Mouse (Mus musculus) testis, postnatal 14 days (tissue): ENCODE measurements around the gene Trmt1l.
"Not testable (repeated sequence)": the region's sequence is repeated elsewhere in the genome, so short reads cannot be mapped to it uniquely, and the experiment has no call there.

Experiments
- DNase-seq: peaks from one replicate; pipeline ENCODE4 v3.0.0; 2021; ENCODE audit warnings: low spot score

Trmt1l gene

GRCm38 (mm10) chr1:151428263-151429221, at the start of gene Trmt1l, which contains the start of gene Swt1:
Gene Trmt1l, plus strand, starts transcription at chr1:151428542.
Gene Swt1, minus strand, starts transcription at chr1:151428455.
- DNase-seq: peak; percentile 98

- no peak for DNase-seq
Measured at GRCm38 (mm10) chr1:151390029-151390428, 38.3 kb upstream of the Trmt1l start.

GRCm38 (mm10) chr1:151409827-151410226, 18.5 kb upstream of the Trmt1l start:
- DNase-seq: no peak

GRCm38 (mm10) chr1:151422178-151422577, 6.2 kb upstream of the Trmt1l start:
- no peak for DNase-seq

- no peak for DNase-seq
Measured at GRCm38 (mm10) chr1:151426947-151427600, 1.3 kb upstream of the Trmt1l start.

GRCm38 (mm10) chr1:151427888-151428262, 467 bp upstream of the Trmt1l start:
- DNase-seq: no peak

- no peak for DNase-seq
Measured at GRCm38 (mm10) chr1:151429316-151429715, 974 bp downstream of the Trmt1l start.

- peak; percentile 62 for DNase-seq
Measured at GRCm38 (mm10) chr1:151435431-151435830, 7.1 kb downstream of the Trmt1l start.

GRCm38 (mm10) chr1:151449866-151450265, 21.5 kb downstream of the Trmt1l start:
- no peak for DNase-seq

- no peak for DNase-seq
Measured at GRCm38 (mm10) chr1:151450851-151451250, 22.5 kb downstream of the Trmt1l start.

GRCm38 (mm10) chr1:151451946-151452345, 23.6 kb downstream of the Trmt1l start:
- DNase-seq: no peak

GRCm38 (mm10) chr1:151457087-151457486, 28.7 kb downstream of the Trmt1l start:
- no peak for DNase-seq

- no peak for DNase-seq
Measured at GRCm38 (mm10) chr1:151461265-151461664, 32.9 kb downstream of the Trmt1l start.

GRCm38 (mm10) chr1:151464914-151465313, 36.6 kb downstream of the Trmt1l start:
- no peak for DNase-seq

- no peak for DNase-seq
Measured at GRCm38 (mm10) chr1:151466571-151466970, 38.2 kb downstream of the Trmt1l start.

- DNase-seq: no peak
Measured at GRCm38 (mm10) chr1:151471429-151471828, 43.1 kb downstream of the Trmt1l start.

GRCm38 (mm10) chr1:151472386-151472785, 44.0 kb downstream of the Trmt1l start:
- DNase-seq: not testable (repeated sequence)

GRCm38 (mm10) chr1:151482497-151482896, 54.2 kb downstream of the Trmt1l start:
- DNase-seq: no peak

GRCm38 (mm10) chr1:151483568-151483967, 55.2 kb downstream of the Trmt1l start:
- no peak for DNase-seq

- DNase-seq: no peak
Measured at GRCm38 (mm10) chr1:151484754-151485153, 56.4 kb downstream of the Trmt1l start.

GRCm38 (mm10) chr1:151489806-151490205, 61.5 kb downstream of the Trmt1l start:
- no peak for DNase-seq

GRCm38 (mm10) chr1:151492419-151492818, 64.1 kb downstream of the Trmt1l start:
- no peak for DNase-seq

- no peak for DNase-seq
Measured at GRCm38 (mm10) chr1:151493826-151494225, 65.5 kb downstream of the Trmt1l start.
